Mouse (Mus musculus): ENCODE results near the gene Calcr. TPM values are rescaled to one million over a fixed set of nuclear protein-coding genes. Genes with fewer than 3 reads are reported as not detected.
"Not testable (repeated sequence)": the region's sequence is repeated elsewhere in the genome, so short reads cannot be mapped to it uniquely, and the experiment has no call there.

Calcr gene
- polyA plus RNA-seq, 1 experiment, result 0.31 TPM

GRCm38 (mm10) chr6:3741996-3742713 is 22.4 kb downstream of the Calcr start:
- Histone ChIP-seq H3K4me3 (ENCODE audit: control insufficient read depth, insufficient read depth, low read length) (no peak overlapping the region), H3K36me3 (ENCODE audit: control insufficient read depth, insufficient read depth, low read length) (no peaks in the 10 kb centered on the region), H3K4me1 (replicated peaks; ENCODE audit: control insufficient read depth, insufficient read depth, low read length) (no peaks in the 10 kb centered on the region), H3K27ac (ENCODE audit: control insufficient read depth, insufficient read depth, low read length) (no peak overlapping the region), H3K27me3 (ENCODE audit: control insufficient read depth, insufficient read depth, low read length) (no peaks in the 10 kb centered on the region)
- TF ChIP-seq CTCF (IDR thresholded peaks at IDR 0.05; ENCODE audit: borderline replicate concordance, control insufficient read depth, extremely low read depth, insufficient read depth, low read length, poor library complexity) (no peak), POLR2A (IDR thresholded peaks at IDR 0.05; ENCODE audit: control insufficient read depth, extremely low read depth, insufficient read depth, low read length, poor library complexity) (no peak)
- 90% methylated on average over 7 of the region's 7 CpGs for WGBS
- DNase-seq, result no peak

- Histone ChIP-seq H3K4me3 (ENCODE audit: control insufficient read depth, insufficient read depth, low read length) (no peak overlapping the region), H3K4me1 (replicated peaks; ENCODE audit: control insufficient read depth, insufficient read depth, low read length) (no peaks in the 10 kb centered on the region), H3K36me3 (ENCODE audit: control insufficient read depth, insufficient read depth, low read length) (no peaks in the 10 kb centered on the region), H3K27ac (ENCODE audit: control insufficient read depth, insufficient read depth, low read length) (no peak overlapping the region), H3K27me3 (ENCODE audit: control insufficient read depth, insufficient read depth, low read length) (no peaks in the 10 kb centered on the region)
- WGBS, result 67% methylated on average over 11 of the region's 11 CpGs
- no peak for DNase-seq
- TF ChIP-seq CTCF (IDR thresholded peaks at IDR 0.05; ENCODE audit: borderline replicate concordance, control insufficient read depth, extremely low read depth, insufficient read depth, low read length, poor library complexity) (no peak), POLR2A (IDR thresholded peaks at IDR 0.05; ENCODE audit: control insufficient read depth, extremely low read depth, insufficient read depth, low read length, poor library complexity) (no peak)
Observed at GRCm38 (mm10) chr6:3741296-3741695, 23.2 kb downstream of the Calcr start.

GRCm38 (mm10) chr6:3730246-3730867 is 34.2 kb downstream of the Calcr start:
- H3K36me3 ChIP-seq (ENCODE audit: control insufficient read depth, insufficient read depth, low read length), result no peaks in the 10 kb centered on the region
- no peak for DNase-seq
- WGBS, result 83% methylated on average over 4 of the region's 4 CpGs
- no peak overlapping the region for H3K27ac ChIP-seq (ENCODE audit: control insufficient read depth, insufficient read depth, low read length)
- TF ChIP-seq CTCF (IDR thresholded peaks at IDR 0.05; ENCODE audit: borderline replicate concordance, control insufficient read depth, extremely low read depth, insufficient read depth, low read length, poor library complexity), result no peak
- TF ChIP-seq POLR2A (IDR thresholded peaks at IDR 0.05; ENCODE audit: control insufficient read depth, extremely low read depth, insufficient read depth, low read length, poor library complexity), result no peak
- no peaks in the 10 kb centered on the region for H3K27me3 ChIP-seq (ENCODE audit: control insufficient read depth, insufficient read depth, low read length)
- H3K4me1 ChIP-seq (replicated peaks; ENCODE audit: control insufficient read depth, insufficient read depth, low read length), result no peaks in the 10 kb centered on the region
- no peak overlapping the region for H3K4me3 ChIP-seq (ENCODE audit: control insufficient read depth, insufficient read depth, low read length)

- Histone ChIP-seq H3K4me1 (replicated peaks; ENCODE audit: control insufficient read depth, insufficient read depth, low read length) (no peaks in the 10 kb centered on the region), H3K4me3 (ENCODE audit: control insufficient read depth, insufficient read depth, low read length) (no peak overlapping the region), H3K36me3 (ENCODE audit: control insufficient read depth, insufficient read depth, low read length) (no peaks in the 10 kb centered on the region), H3K27ac (ENCODE audit: control insufficient read depth, insufficient read depth, low read length) (no peak overlapping the region), H3K27me3 (ENCODE audit: control insufficient read depth, insufficient read depth, low read length) (no peaks in the 10 kb centered on the region)
- TF ChIP-seq POLR2A (IDR thresholded peaks at IDR 0.05; ENCODE audit: control insufficient read depth, extremely low read depth, insufficient read depth, low read length, poor library complexity), result no peak
- TF ChIP-seq CTCF (IDR thresholded peaks at IDR 0.05; ENCODE audit: borderline replicate concordance, control insufficient read depth, extremely low read depth, insufficient read depth, low read length, poor library complexity), result no peak
- no peak for DNase-seq
- 90% methylated on average over 7 of the region's 7 CpGs for WGBS
Observed at GRCm38 (mm10) chr6:3688087-3688642, 76.3 kb downstream of the Calcr start.

GRCm38 (mm10) chr6:3678286-3678685 is 86.2 kb downstream of the Calcr start:
- H3K4me1 ChIP-seq (replicated peaks; ENCODE audit: control insufficient read depth, insufficient read depth, low read length); H3K27ac ChIP-seq (ENCODE audit: control insufficient read depth, insufficient read depth, low read length); H3K4me3 ChIP-seq (ENCODE audit: control insufficient read depth, insufficient read depth, low read length); H3K27me3 ChIP-seq (ENCODE audit: control insufficient read depth, insufficient read depth, low read length); DNase-seq; H3K36me3 ChIP-seq (ENCODE audit: control insufficient read depth, insufficient read depth, low read length): not testable (repeated sequence)
- WGBS, result 74% methylated on average over 2 of the region's 2 CpGs

- Histone ChIP-seq H3K36me3 (ENCODE audit: control insufficient read depth, insufficient read depth, low read length) (no peaks in the 10 kb centered on the region), H3K4me1 (replicated peaks; ENCODE audit: control insufficient read depth, insufficient read depth, low read length) (no peaks in the 10 kb centered on the region), H3K4me3 (ENCODE audit: control insufficient read depth, insufficient read depth, low read length) (no peak overlapping the region), H3K27ac (ENCODE audit: control insufficient read depth, insufficient read depth, low read length) (no peak overlapping the region), H3K27me3 (ENCODE audit: control insufficient read depth, insufficient read depth, low read length) (no peaks in the 10 kb centered on the region)
- TF ChIP-seq CTCF (IDR thresholded peaks at IDR 0.05; ENCODE audit: borderline replicate concordance, control insufficient read depth, extremely low read depth, insufficient read depth, low read length, poor library complexity) (no peak), POLR2A (IDR thresholded peaks at IDR 0.05; ENCODE audit: control insufficient read depth, extremely low read depth, insufficient read depth, low read length, poor library complexity) (no peak)
- no peak for DNase-seq
- 89% methylated on average over 2 of the region's 2 CpGs for WGBS
Observed at GRCm38 (mm10) chr6:3677806-3678205, 86.7 kb downstream of the Calcr start.

GRCm38 (mm10) chr6:3671941-3672340 is 92.6 kb downstream of the Calcr start:
- not testable (repeated sequence) for H3K4me1 ChIP-seq (replicated peaks; ENCODE audit: control insufficient read depth, insufficient read depth, low read length); H3K4me3 ChIP-seq (ENCODE audit: control insufficient read depth, insufficient read depth, low read length); H3K27ac ChIP-seq (ENCODE audit: control insufficient read depth, insufficient read depth, low read length); H3K36me3 ChIP-seq (ENCODE audit: control insufficient read depth, insufficient read depth, low read length); H3K27me3 ChIP-seq (ENCODE audit: control insufficient read depth, insufficient read depth, low read length); DNase-seq
- 89% methylated on average over 4 of the region's 4 CpGs for WGBS

All from thymus, adult 2 months (tissue).